ENCODE assay signal across 14 mouse cellular contexts in genomic region chr1:97704646-97705045, GRCm38 (mm10).
"Had no signal": no experiment of that assay in that cellular context is flagged by ENCODE, and none has a peak within 500 bp of the region (broad histone marks: within the 10 kb centered on the region; RNA-seq: fewer than 3 reads in every experiment).

No protein-coding gene starts in this region.

- H3K4me3 ChIP-seq: left cerebral cortex, adult 2 months; liver, embryonic 13.5 days; midbrain, embryonic 10.5 days; midbrain, embryonic 15.5 days; neural tube, embryonic 12.5 days; neural tube, embryonic 15.5 days had no signal

- H3K9ac ChIP-seq: liver, embryonic 13.5 days; midbrain, embryonic 15.5 days; neural tube, embryonic 12.5 days; neural tube, embryonic 15.5 days had no signal

- H3K27me3 ChIP-seq: liver, embryonic 13.5 days; midbrain, embryonic 15.5 days; neural tube, embryonic 12.5 days; neural tube, embryonic 15.5 days had no signal

- H3K4me1 ChIP-seq: liver, embryonic 13.5 days; midbrain, embryonic 10.5 days; midbrain, embryonic 15.5 days; neural tube, embryonic 12.5 days; neural tube, embryonic 15.5 days had no signal

- DNase-seq: kidney, adult 2 months; kidney, postnatal 10 days; kidney, postnatal 36 days; layer of hippocampus, postnatal 36 days; liver, embryonic 13.5 days; lung, adult 2 months; retina, postnatal 1 day; right cerebral cortex, postnatal 25 days; thymus, postnatal 25 days had no signal

- ATAC-seq: midbrain, embryonic 15.5 days had no signal

- H3K4me2 ChIP-seq: liver, embryonic 13.5 days; midbrain, embryonic 15.5 days; neural tube, embryonic 12.5 days; neural tube, embryonic 15.5 days had no signal

- H3K27ac ChIP-seq: left cerebral cortex, adult 2 months; liver, embryonic 13.5 days; midbrain, embryonic 10.5 days; midbrain, embryonic 15.5 days; neural tube, embryonic 12.5 days; neural tube, embryonic 15.5 days had no signal

- H3K9me3 ChIP-seq: liver, embryonic 13.5 days; midbrain, embryonic 10.5 days; midbrain, embryonic 15.5 days; neural tube, embryonic 12.5 days; neural tube, embryonic 15.5 days had no signal
